Mouse (Mus musculus): ENCODE measurements around the gene Uhrf1bp1l. TPM values are rescaled to one million over a fixed set of nuclear protein-coding genes. Genes with fewer than 3 reads are reported as not detected.

The Uhrf1bp1l gene
- polyA plus RNA-seq, 1 experiment, result 43.5 TPM

- Histone ChIP-seq H3K9ac (ENCODE audit: low read depth, poor library complexity, severe bottlenecking) (no peak overlapping the region), H3K36me3 (ENCODE audit: control insufficient read depth, insufficient read depth, low read length, poor library complexity, severe bottlenecking) (peaks cover 11% of the 10 kb centered on the region), H3K4me3 (ENCODE audit: low read depth, low read length) (no peak overlapping the region), H3K27me3 (ENCODE audit: control insufficient read depth, insufficient read depth, low read length, poor library complexity, severe bottlenecking) (no peaks in the 10 kb centered on the region), H3K4me1 (ENCODE audit: control insufficient read depth, insufficient read depth, low read length) (no peaks in the 10 kb centered on the region), H3K27ac (ENCODE audit: insufficient read depth, low read length) (no peak overlapping the region), H3K9me3 (replicated peaks; ENCODE audit: control insufficient read depth, insufficient read depth, low read length, poor library complexity, severe bottlenecking) (no peaks in the 10 kb centered on the region)
- TF ChIP-seq CTCF (IDR thresholded peaks at IDR 0.05; ENCODE audit: low read depth, low read length) (no peak), EP300 (IDR thresholded peaks at IDR 0.05; ENCODE audit: insufficient read depth, low read depth, low read length) (no peak)
These were observed 36.1 kb upstream of the Uhrf1bp1l start for GRCm38 (mm10) chr10:89708720-89709119.

GRCm38 (mm10) chr10:89714910-89715309 lies 29.9 kb upstream of the Uhrf1bp1l start:
- H3K4me3 ChIP-seq (ENCODE audit: low read depth, low read length), result no peak overlapping the region
- TF ChIP-seq EP300 (IDR thresholded peaks at IDR 0.05; ENCODE audit: insufficient read depth, low read depth, low read length) (no peak), CTCF (IDR thresholded peaks at IDR 0.05; ENCODE audit: low read depth, low read length) (no peak)
- H3K36me3 ChIP-seq (ENCODE audit: control insufficient read depth, insufficient read depth, low read length, poor library complexity, severe bottlenecking), result peaks cover 24% of the 10 kb centered on the region
- no peak overlapping the region for H3K9ac ChIP-seq (ENCODE audit: low read depth, poor library complexity, severe bottlenecking)
- no peaks in the 10 kb centered on the region for H3K9me3 ChIP-seq (replicated peaks; ENCODE audit: control insufficient read depth, insufficient read depth, low read length, poor library complexity, severe bottlenecking)
- no peaks in the 10 kb centered on the region for H3K27me3 ChIP-seq (ENCODE audit: control insufficient read depth, insufficient read depth, low read length, poor library complexity, severe bottlenecking)
- no peak overlapping the region for H3K27ac ChIP-seq (ENCODE audit: insufficient read depth, low read length)
- no peaks in the 10 kb centered on the region for H3K4me1 ChIP-seq (ENCODE audit: control insufficient read depth, insufficient read depth, low read length)

GRCm38 (mm10) chr10:89720252-89720651 lies 24.5 kb upstream of the Uhrf1bp1l start:
- H3K9me3 ChIP-seq (replicated peaks; ENCODE audit: control insufficient read depth, insufficient read depth, low read length, poor library complexity, severe bottlenecking), result no peaks in the 10 kb centered on the region
- no peak overlapping the region for H3K4me3 ChIP-seq (ENCODE audit: low read depth, low read length)
- no peak overlapping the region for H3K27ac ChIP-seq (ENCODE audit: insufficient read depth, low read length)
- H3K9ac ChIP-seq (ENCODE audit: low read depth, poor library complexity, severe bottlenecking), result no peak overlapping the region
- H3K4me1 ChIP-seq (ENCODE audit: control insufficient read depth, insufficient read depth, low read length), result no peaks in the 10 kb centered on the region
- no peak for TF ChIP-seq EP300 (IDR thresholded peaks at IDR 0.05; ENCODE audit: insufficient read depth, low read depth, low read length)
- TF ChIP-seq POLR2A (IDR thresholded peaks at IDR 0.05; ENCODE audit: insufficient read depth, low read length), result no peak
- TF ChIP-seq CTCF (IDR thresholded peaks at IDR 0.05; ENCODE audit: low read depth, low read length), result no peak
- no peaks in the 10 kb centered on the region for H3K27me3 ChIP-seq (ENCODE audit: control insufficient read depth, insufficient read depth, low read length, poor library complexity, severe bottlenecking)
- H3K36me3 ChIP-seq (ENCODE audit: control insufficient read depth, insufficient read depth, low read length, poor library complexity, severe bottlenecking), result peaks cover 12% of the 10 kb centered on the region

GRCm38 (mm10) chr10:89720796-89721195 lies 24.0 kb upstream of the Uhrf1bp1l start:
- Histone ChIP-seq H3K27me3 (ENCODE audit: control insufficient read depth, insufficient read depth, low read length, poor library complexity, severe bottlenecking) (no peaks in the 10 kb centered on the region), H3K27ac (ENCODE audit: insufficient read depth, low read length) (no peak overlapping the region), H3K9ac (ENCODE audit: low read depth, poor library complexity, severe bottlenecking) (no peak overlapping the region), H3K36me3 (ENCODE audit: control insufficient read depth, insufficient read depth, low read length, poor library complexity, severe bottlenecking) (peaks cover 12% of the 10 kb centered on the region), H3K4me1 (ENCODE audit: control insufficient read depth, insufficient read depth, low read length) (no peaks in the 10 kb centered on the region), H3K9me3 (replicated peaks; ENCODE audit: control insufficient read depth, insufficient read depth, low read length, poor library complexity, severe bottlenecking) (no peaks in the 10 kb centered on the region), H3K4me3 (ENCODE audit: low read depth, low read length) (no peak overlapping the region)
- TF ChIP-seq CTCF (IDR thresholded peaks at IDR 0.05; ENCODE audit: low read depth, low read length), result no peak
- no peak for TF ChIP-seq EP300 (IDR thresholded peaks at IDR 0.05; ENCODE audit: insufficient read depth, low read depth, low read length)
- no peak for TF ChIP-seq POLR2A (IDR thresholded peaks at IDR 0.05; ENCODE audit: insufficient read depth, low read length)

GRCm38 (mm10) chr10:89722247-89723195 lies 22.3 kb upstream of the Uhrf1bp1l start:
- no peak overlapping the region for H3K9ac ChIP-seq (ENCODE audit: low read depth, poor library complexity, severe bottlenecking)
- H3K4me1 ChIP-seq (ENCODE audit: control insufficient read depth, insufficient read depth, low read length), result no peaks in the 10 kb centered on the region
- no peak for TF ChIP-seq CTCF (IDR thresholded peaks at IDR 0.05; ENCODE audit: low read depth, low read length)
- no peak for TF ChIP-seq EP300 (IDR thresholded peaks at IDR 0.05; ENCODE audit: insufficient read depth, low read depth, low read length)
- no peak for TF ChIP-seq POLR2A (IDR thresholded peaks at IDR 0.05; ENCODE audit: insufficient read depth, low read length)
- peaks cover 18% of the 10 kb centered on the region for H3K36me3 ChIP-seq (ENCODE audit: control insufficient read depth, insufficient read depth, low read length, poor library complexity, severe bottlenecking)
- H3K27ac ChIP-seq (ENCODE audit: insufficient read depth, low read length), result no peak overlapping the region
- H3K27me3 ChIP-seq (ENCODE audit: control insufficient read depth, insufficient read depth, low read length, poor library complexity, severe bottlenecking), result no peaks in the 10 kb centered on the region
- H3K4me3 ChIP-seq (ENCODE audit: low read depth, low read length), result no peak overlapping the region
- H3K9me3 ChIP-seq (replicated peaks; ENCODE audit: control insufficient read depth, insufficient read depth, low read length, poor library complexity, severe bottlenecking), result no peaks in the 10 kb centered on the region

- Histone ChIP-seq H3K27ac (ENCODE audit: insufficient read depth, low read length) (no peak overlapping the region), H3K4me1 (ENCODE audit: control insufficient read depth, insufficient read depth, low read length) (no peaks in the 10 kb centered on the region), H3K36me3 (ENCODE audit: control insufficient read depth, insufficient read depth, low read length, poor library complexity, severe bottlenecking) (peaks cover 8% of the 10 kb centered on the region; the same call in 1 of the 2 replicates), H3K4me3 (ENCODE audit: low read depth, low read length) (no peak overlapping the region), H3K27me3 (ENCODE audit: control insufficient read depth, insufficient read depth, low read length, poor library complexity, severe bottlenecking) (no peaks in the 10 kb centered on the region), H3K9ac (ENCODE audit: low read depth, poor library complexity, severe bottlenecking) (no peak overlapping the region), H3K9me3 (replicated peaks; ENCODE audit: control insufficient read depth, insufficient read depth, low read length, poor library complexity, severe bottlenecking) (no peaks in the 10 kb centered on the region)
- no peak for TF ChIP-seq CTCF (IDR thresholded peaks at IDR 0.05; ENCODE audit: low read depth, low read length)
- TF ChIP-seq EP300 (IDR thresholded peaks at IDR 0.05; ENCODE audit: insufficient read depth, low read depth, low read length), result no peak
- TF ChIP-seq POLR2A (IDR thresholded peaks at IDR 0.05; ENCODE audit: insufficient read depth, low read length), result no peak
These were observed 14.4 kb upstream of the Uhrf1bp1l start for GRCm38 (mm10) chr10:89730386-89730785.
